Mouse (Mus musculus) stomach, embryonic 16.5 days (tissue): Measurements from ENCODE around the gene Arhgef3. TPM values are rescaled to one million over a fixed set of nuclear protein-coding genes. Genes with fewer than 3 reads are reported as not detected.

Source experiments
- ATAC-seq: fragments of 200-750 bp; cut with Nextera tagmentation; 2 replicates; pipeline ENCODE4 v1.8.0; 2017; ENCODE audit warnings: moderate number of reproducible peaks, moderate TSS enrichment; ENCODE audit not compliant: insufficient read depth, low FRiP score
- H3K27ac ChIP-seq: fragments of 300-500 bp; sonication (generic); 2 replicates; pipeline ENCODE4 v1.5.1; 2014; ENCODE audit warnings: low read length
- H3K27me3 ChIP-seq: fragments of 300-500 bp; sonication (generic); 2 replicates; pipeline ENCODE4 v1.6.1; 2014; ENCODE audit warnings: low read length, control low read depth, mixed read lengths; ENCODE audit not compliant: control insufficient read depth, insufficient read depth
- H3K36me3 ChIP-seq: fragments of 300-500 bp; sonication (generic); 2 replicates; pipeline ENCODE4 v1.6.1; 2014; ENCODE audit warnings: low read length; ENCODE audit not compliant: control insufficient read depth, insufficient read depth
- H3K4me1 ChIP-seq: fragments of 300-500 bp; sonication (generic); 2 replicates; pipeline ENCODE4 v1.6.1; 2014; ENCODE audit warnings: low read length, control low read depth, mixed read lengths; ENCODE audit not compliant: control insufficient read depth, insufficient read depth
- H3K4me2 ChIP-seq: fragments of 300-500 bp; sonication (generic); 2 replicates; pipeline ENCODE4 v1.6.1; 2014; ENCODE audit warnings: low read depth, low read length, mixed read lengths
- H3K4me3 ChIP-seq: fragments of 300-500 bp; sonication (generic); replicated peaks from 2 replicates; pipeline ENCODE4 v1.5.1; 2014; ENCODE audit warnings: mild to moderate bottlenecking, low read length
- H3K9ac ChIP-seq: fragments of 300-500 bp; sonication (generic); 2 replicates; pipeline ENCODE4 v1.6.1; 2014; ENCODE audit warnings: low read length
- H3K9me3 ChIP-seq: fragments of 300-500 bp; sonication (generic); replicated peaks from 2 replicates; pipeline ENCODE4 v1.6.1; 2016; ENCODE audit warnings: low read length, control low read depth; ENCODE audit not compliant: control insufficient read depth
- WGBS: fragments of 180-500 bp; shearing (Covaris S2); extraction: QIAGEN DNeasy Blood & Tissue Kit; methylation state at CpG from one replicate; pipeline ENCODE4 v1.1.7; 2014; 5-methylcytosine and 5-hydroxymethylcytosine counted together
- microRNA-seq: library from miRNA; unstranded; fragments of <30 nt; microRNA quantifications from one replicate; pipeline ENCODE4, GENCODE M21; 2016
- polyA plus RNA-seq: library from polyadenylated mRNA; unstranded; fragments of >200 nt; fragmentation: Nextera tagmentation; extraction: Ambion mirVana; gene quantifications from 2 replicates; pipeline ENCODE4 v1.2.1, GENCODE M21; 2015

Gene Arhgef3
- polyA plus RNA-seq, 1 experiment from 2014 or later, result 20.9 TPM

- no peak for ATAC-seq
- Histone ChIP-seq H3K27me3 (no peaks in the 10 kb centered on the region), H3K9me3 (peaks cover 3% of the 10 kb centered on the region), H3K36me3 (peaks cover 13% of the 10 kb centered on the region), H3K4me1 (no peaks in the 10 kb centered on the region), H3K9ac (no peak overlapping the region), H3K4me2 (no peak overlapping the region), H3K4me3 (no peak overlapping the region), H3K27ac (no peak overlapping the region)
- 89% methylated on average over 3 of the region's 3 CpGs for WGBS
Measured at GRCm38 (mm10) chr14:27436826-27437225, 322.1 kb downstream of the Arhgef3 start.

GRCm38 (mm10) chr14:27440921-27441320, 326.2 kb downstream of the Arhgef3 start:
- ATAC-seq, result no peak
- H3K4me1 ChIP-seq, result no peaks in the 10 kb centered on the region
- no peak overlapping the region for H3K4me3 ChIP-seq
- no peak overlapping the region for H3K27ac ChIP-seq
- no peaks in the 10 kb centered on the region for H3K27me3 ChIP-seq
- H3K4me2 ChIP-seq, result no peak overlapping the region
- peaks cover 8% of the 10 kb centered on the region; the same call in 1 of the 2 replicates for H3K36me3 ChIP-seq
- no peak overlapping the region for H3K9ac ChIP-seq
- H3K9me3 ChIP-seq, result no peaks in the 10 kb centered on the region

- WGBS, result 91% methylated on average over 2 of the region's 2 CpGs
- H3K36me3 ChIP-seq, result peaks cover 13% of the 10 kb centered on the region; the same call in 1 of the 2 replicates
- H3K27ac ChIP-seq, result no peak overlapping the region
- no peak overlapping the region for H3K9ac ChIP-seq
- no peak overlapping the region for H3K4me2 ChIP-seq
- no peak for ATAC-seq
- no peaks in the 10 kb centered on the region for H3K4me1 ChIP-seq
- no peaks in the 10 kb centered on the region for H3K27me3 ChIP-seq
- no peak overlapping the region for H3K4me3 ChIP-seq
- no peaks in the 10 kb centered on the region for H3K9me3 ChIP-seq
Measured at GRCm38 (mm10) chr14:27444851-27445281, 330.2 kb downstream of the Arhgef3 start.

GRCm38 (mm10) chr14:27446963-27447362, 332.3 kb downstream of the Arhgef3 start:
- no peak overlapping the region for H3K27ac ChIP-seq
- 87% methylated on average over 4 of the region's 4 CpGs for WGBS
- H3K4me2 ChIP-seq, result no peak overlapping the region
- no peaks in the 10 kb centered on the region for H3K27me3 ChIP-seq
- no peak overlapping the region for H3K4me3 ChIP-seq
- no peaks in the 10 kb centered on the region for H3K4me1 ChIP-seq
- no peak for ATAC-seq
- H3K9ac ChIP-seq, result no peak overlapping the region
- H3K36me3 ChIP-seq, result peaks cover 12% of the 10 kb centered on the region; the same call in 1 of the 2 replicates
- H3K9me3 ChIP-seq, result no peaks in the 10 kb centered on the region

Small RNA genes lying within 50 kb of the gene (microRNA-seq; reads per million reads assigned to microRNA genes)
- not detected for gene Gm23633

Other genes with a start within 250 kb of the Arhgef3 start
- 0.16 TPM in 1 of 2 replicates, not detected in the other for gene Asb14, start 220.3 kb upstream of the Arhgef3 start, polyA plus RNA-seq
- gene Appl1, start 143.7 kb upstream of the Arhgef3 start, polyA plus RNA-seq, result 33.3 and 36.5 TPM in 2 replicates
- gene Hesx1, start 120.5 kb upstream of the Arhgef3 start, polyA plus RNA-seq, result 0.20 and 0.62 TPM in 2 replicates
- 2.5 and 2.7 TPM in 2 replicates for gene Il17rd, start 76.0 kb upstream of the Arhgef3 start, polyA plus RNA-seq